Mouse (Mus musculus) liver, embryonic 14.5 days (tissue): Measurements from ENCODE around the gene Rps6.

Experiments
- CTCF ChIP-seq: IDR thresholded peaks from 2 replicates; pipeline ENCODE4 v1.5.1; 2016; ENCODE audit warnings: antibody characterized with exemption, low read depth, control low read depth
- EP300 ChIP-seq: IDR thresholded peaks from 2 replicates; pipeline ENCODE4 v1.6.1; 2016; ENCODE audit warnings: antibody characterized with exemption, low read depth

- TF ChIP-seq CTCF (no peak), EP300 (no peak)
These were observed 6.9 kb upstream of the Rps6 start for GRCm38 (mm10) chr4:86864087-86864486.
